Comparison of ENCODE assay signal across 15 mouse cellular contexts in genomic region chr10:22202784-22203583, GRCm38 (mm10). TPM values are rescaled to one million over a fixed set of nuclear protein-coding genes. Genes with fewer than 3 reads are reported as not detected.
DNase-seq lines count a peak whose midpoint lies in the region; ATAC-seq and TF ChIP-seq lines count a peak whose summit lies in the region.
"Not testable (repeated sequence)": the region's sequence is repeated elsewhere in the genome, so short reads cannot be mapped to it uniquely, and the experiment has no call there.
"Had no signal": no experiment of that assay in that cellular context is flagged by ENCODE, and none has a peak within 500 bp of the region (broad histone marks: within the 10 kb centered on the region; RNA-seq: fewer than 3 reads in every experiment).

No protein-coding gene starts in this region.

- WGBS in forebrain, embryonic 15.5 days: no CpG with 5 or more reads among the region's 2 CpGs
- no CpG with 5 or more reads among the region's 2 CpGs for WGBS in hindbrain, embryonic 12.5 days
- no CpG with 5 or more reads among the region's 2 CpGs for WGBS in limb, embryonic 14.5 days
- WGBS in midbrain, embryonic 16.5 days: no CpG with 5 or more reads among the region's 2 CpGs

- ATAC-seq in activated CD4-positive, CD25-positive, alpha-beta regulatory T cell, adult 4 months: peak; percentile 46
- peak; percentile 92 for ATAC-seq in forebrain, embryonic 15.5 days (replicated peaks)
- peak; percentile 61; the same call in 1 of the 2 replicates for ATAC-seq in hindbrain, embryonic 12.5 days (ENCODE audit: low FRiP score)
- peak; percentile 50 for ATAC-seq in inflammation-experienced regulatory T-cells, adult 6 months
- ATAC-seq in limb, embryonic 14.5 days (ENCODE audit: low FRiP score, low read depth): peak; percentile 44; the same call in 1 of the 2 replicates
- ATAC-seq in megakaryocyte, adult 5-6 weeks (ENCODE audit: poor library complexity, severe bottlenecking): peak; percentile 76
- 0 out of 2 replicates have a peak, but pooled peaks have one; percentile 60 for ATAC-seq in midbrain, embryonic 16.5 days

- TF ChIP-seq POLR2A in limb, embryonic 14.5 days (IDR thresholded peaks at IDR 0.05; ENCODE audit: borderline replicate concordance, extremely low read depth, insufficient read depth, insufficient read length): not testable (repeated sequence)

- H3K27me3 ChIP-seq in forebrain, embryonic 15.5 days; hindbrain, embryonic 12.5 days; limb, embryonic 14.5 days (ENCODE audit: control insufficient read depth, insufficient read depth, low read length); midbrain, embryonic 16.5 days (ENCODE audit: control insufficient read depth, insufficient read depth, low read depth, low read length): not testable (repeated sequence)

- not testable (repeated sequence) for H3K9ac ChIP-seq in forebrain, embryonic 15.5 days (replicated peaks); hindbrain, embryonic 12.5 days; limb, embryonic 14.5 days (ENCODE audit: low read depth, low read length, severe bottlenecking); midbrain, embryonic 16.5 days (ENCODE audit: low read depth, low read length)

- not testable (repeated sequence) for H3K9me3 ChIP-seq in forebrain, embryonic 15.5 days; hindbrain, embryonic 12.5 days (replicated peaks); limb, embryonic 14.5 days (ENCODE audit: control insufficient read depth, low read length); midbrain, embryonic 16.5 days (replicated peaks; ENCODE audit: control insufficient read depth, low read length, poor library complexity, severe bottlenecking)

- H3K36me3 ChIP-seq in forebrain, embryonic 15.5 days; hindbrain, embryonic 12.5 days; limb, embryonic 14.5 days (ENCODE audit: control insufficient read depth, insufficient read depth, low read length); midbrain, embryonic 16.5 days (ENCODE audit: control insufficient read depth, insufficient read depth, low read length): not testable (repeated sequence)

- not testable (repeated sequence) for DNase-seq in limb, embryonic 14.5 days (ENCODE audit: low spot score)

- not testable (repeated sequence) for H3K27ac ChIP-seq in forebrain, embryonic 15.5 days (replicated peaks); hindbrain, embryonic 12.5 days; limb, embryonic 14.5 days (replicated peaks; ENCODE audit: low read depth, low read length); midbrain, embryonic 16.5 days (ENCODE audit: low read length)

- not testable (repeated sequence) for H3K4me3 ChIP-seq in forebrain, embryonic 15.5 days; hindbrain, embryonic 12.5 days; limb, embryonic 14.5 days (replicated peaks; ENCODE audit: low read length); midbrain, embryonic 16.5 days (ENCODE audit: low read depth, low read length)

- H3K4me1 ChIP-seq in forebrain, embryonic 15.5 days; hindbrain, embryonic 12.5 days; limb, embryonic 14.5 days (ENCODE audit: control insufficient read depth, insufficient read depth, low read length); midbrain, embryonic 16.5 days (ENCODE audit: control insufficient read depth, insufficient read depth, low read length): not testable (repeated sequence)

- not testable (repeated sequence) for H3K4me2 ChIP-seq in forebrain, embryonic 15.5 days (replicated peaks); hindbrain, embryonic 12.5 days (replicated peaks); limb, embryonic 14.5 days (replicated peaks; ENCODE audit: low read depth, low read length, severe bottlenecking); midbrain, embryonic 16.5 days (ENCODE audit: low read length)

RNA-seq across cellular contexts. Expression of gene H60b, which starts 44.6 kb away (rescaled TPM):
- 10 to 100 TPM in 1 of 2 experiments, 1 to 10 TPM in 1; 1.8 to 13.9 TPM for polyA plus RNA-seq in activated CD4-positive, CD25-positive, alpha-beta regulatory T cell, adult 4 months (2017; shearing (Covaris generic))
- 0.28 TPM in 1 of 2 replicates, not detected in the other for polyA plus RNA-seq in forebrain, embryonic 15.5 days (2015; fragmentation: Nextera tagmentation; extraction: Ambion mirVana)
- polyA plus RNA-seq in hindbrain, embryonic 12.5 days (2016; fragmentation: Nextera tagmentation; extraction: Ambion mirVana): 0.85 and 1.2 TPM in 2 replicates
- 10 to 100 TPM in 1 of 3 experiments, 1 to 10 TPM in 2; 3.6 to 12.3 (median 6.7) TPM for polyA plus RNA-seq in inflammation-experienced regulatory T-cells, adult 6 months (2017; shearing (Covaris generic))
- 0.85 and 1.3 TPM in 2 replicates for polyA plus RNA-seq in limb, embryonic 14.5 days (2012; rRNA removed)
- polyA plus RNA-seq in limb, embryonic 14.5 days (2014; fragmentation: Nextera tagmentation; extraction: Ambion mirVana): 0.68 and 1.2 TPM in 2 replicates
- not detected in 2 replicates for total RNA-seq in megakaryocyte, adult 5-6 weeks (2015)
- total RNA-seq in megakaryocyte, adult 5-6 weeks (2017): not detected in 2 replicates
- 0.35 and 0.57 TPM in 2 replicates for polyA plus RNA-seq in midbrain, embryonic 16.5 days (2015; fragmentation: Nextera tagmentation; extraction: Ambion mirVana)
- total RNA-seq: CH12.LX; gastrocnemius, adult 18-20 months; gastrocnemius, postnatal 36 days; heart, adult 8-10 months; heart, postnatal 25 days; layer of hippocampus, adult 2 months; layer of hippocampus, postnatal 36 days; MEL had no signal

RNA-seq across cellular contexts. Expression of gene Raet1e, which starts 44.6 kb away (rescaled TPM):
- not detected for polyA plus RNA-seq in activated CD4-positive, CD25-positive, alpha-beta regulatory T cell, adult 4 months (2017; shearing (Covaris generic))
- polyA plus RNA-seq in forebrain, embryonic 15.5 days (2015; fragmentation: Nextera tagmentation; extraction: Ambion mirVana): 0.73 and 0.90 TPM in 2 replicates
- polyA plus RNA-seq in hindbrain, embryonic 12.5 days (2016; fragmentation: Nextera tagmentation; extraction: Ambion mirVana): 6.1 and 6.8 TPM in 2 replicates
- under 1 TPM in 1 of 3 experiments, not detected in 2; 0.49 TPM for polyA plus RNA-seq in inflammation-experienced regulatory T-cells, adult 6 months (2017; shearing (Covaris generic))
- polyA plus RNA-seq in limb, embryonic 14.5 days (2012; rRNA removed): 5.5 and 6.2 TPM in 2 replicates
- polyA plus RNA-seq in limb, embryonic 14.5 days (2014; fragmentation: Nextera tagmentation; extraction: Ambion mirVana): 7.3 and 8.5 TPM in 2 replicates
- total RNA-seq in megakaryocyte, adult 5-6 weeks (2015): 3.7 and 3.9 TPM in 2 replicates
- 1.3 and 7.2 TPM in 2 replicates for total RNA-seq in megakaryocyte, adult 5-6 weeks (2017)
- 0.46 and 1.2 TPM in 2 replicates for polyA plus RNA-seq in midbrain, embryonic 16.5 days (2015; fragmentation: Nextera tagmentation; extraction: Ambion mirVana)
- total RNA-seq: gastrocnemius, postnatal 36 days; heart, adult 8-10 months; heart, postnatal 25 days; layer of hippocampus, adult 2 months; layer of hippocampus, postnatal 36 days; MEL had no signal

RNA-seq across cellular contexts. Expression of gene E030030I06Rik, which starts 53.9 kb away (rescaled TPM):
- polyA plus RNA-seq in activated CD4-positive, CD25-positive, alpha-beta regulatory T cell, adult 4 months (2017; shearing (Covaris generic)): 10 to 100 TPM; 12.5 to 23.0 TPM
- 4.3 and 5.5 TPM in 2 replicates for polyA plus RNA-seq in forebrain, embryonic 15.5 days (2015; fragmentation: Nextera tagmentation; extraction: Ambion mirVana)
- 13.5 and 15.6 TPM in 2 replicates for polyA plus RNA-seq in hindbrain, embryonic 12.5 days (2016; fragmentation: Nextera tagmentation; extraction: Ambion mirVana)
- 10 to 100 TPM in 2 of 3 experiments, 1 to 10 TPM in 1; 9.4 to 12.6 (median 12.1) TPM for polyA plus RNA-seq in inflammation-experienced regulatory T-cells, adult 6 months (2017; shearing (Covaris generic))
- polyA plus RNA-seq in limb, embryonic 14.5 days (2012; rRNA removed): 10.6 and 12.3 TPM in 2 replicates
- polyA plus RNA-seq in limb, embryonic 14.5 days (2014; fragmentation: Nextera tagmentation; extraction: Ambion mirVana): 16.7 and 23.1 TPM in 2 replicates
- total RNA-seq in megakaryocyte, adult 5-6 weeks (2015): 3.1 and 3.7 TPM in 2 replicates
- total RNA-seq in megakaryocyte, adult 5-6 weeks (2017): 2.4 and 2.9 TPM in 2 replicates
- 1.9 and 2.9 TPM in 2 replicates for polyA plus RNA-seq in midbrain, embryonic 16.5 days (2015; fragmentation: Nextera tagmentation; extraction: Ambion mirVana)
- total RNA-seq: layer of hippocampus, postnatal 36 days had no signal
